Mouse (Mus musculus) heart, adult 8-10 months (tissue): ENCODE measurements at regions not wholly inside any gene's neighbourhood (a gene's known extent, or its start where the extent isn't known, plus 50 kb on each side); places are given as distances from the start of the nearest gene placed in this dataset.

Source experiments
- DNase-seq: peaks from one replicate; pipeline ENCODE4 v3.0.0; 2022; ENCODE audit warnings: low spot score

- DNase-seq = no peak
Observed at GRCm38 (mm10) chr2:57611599-57611998, 374.2 kb downstream of the Gpd2 start.

DNA sequence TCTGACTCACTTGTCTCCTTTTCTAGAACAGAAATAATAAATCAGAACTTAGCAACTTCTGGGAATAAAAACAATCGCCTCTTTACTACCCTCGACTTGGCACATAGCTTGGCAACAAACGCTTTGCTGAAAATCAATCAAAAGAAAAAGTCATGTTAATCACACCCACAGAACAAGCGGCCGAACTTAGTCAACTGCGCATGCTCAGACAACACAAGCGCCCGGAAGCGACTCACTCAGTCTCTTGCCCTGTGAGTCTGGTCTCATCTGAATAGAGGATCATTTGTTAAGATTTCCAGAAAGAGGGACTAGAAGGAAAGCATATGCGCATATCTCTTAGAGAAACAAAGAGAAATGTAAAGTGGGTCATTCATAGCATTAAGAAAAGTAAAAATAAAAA, 375.8 kb downstream of the Gpd2 start:
- no peak for DNase-seq

DNA sequence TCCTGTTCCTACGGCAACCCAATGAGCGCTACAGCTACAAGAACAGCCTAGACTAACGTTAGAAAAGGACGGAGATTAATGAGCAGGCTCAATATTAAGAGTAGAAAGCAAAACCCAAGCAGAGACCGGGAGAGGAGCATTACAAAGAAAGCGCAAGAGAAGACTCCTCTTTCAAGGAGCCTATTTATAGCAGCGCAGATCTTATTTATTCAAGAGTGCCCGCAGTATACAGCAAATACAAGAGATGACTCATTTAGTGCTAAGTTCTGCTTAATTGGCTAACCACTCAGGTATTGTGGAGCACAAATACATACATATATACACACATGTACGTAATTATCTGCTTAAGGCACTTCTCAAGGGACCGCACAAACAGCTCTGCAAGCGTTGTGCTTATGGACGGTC, 377.2 kb downstream of the Gpd2 start:
- no peak for DNase-seq

DNA sequence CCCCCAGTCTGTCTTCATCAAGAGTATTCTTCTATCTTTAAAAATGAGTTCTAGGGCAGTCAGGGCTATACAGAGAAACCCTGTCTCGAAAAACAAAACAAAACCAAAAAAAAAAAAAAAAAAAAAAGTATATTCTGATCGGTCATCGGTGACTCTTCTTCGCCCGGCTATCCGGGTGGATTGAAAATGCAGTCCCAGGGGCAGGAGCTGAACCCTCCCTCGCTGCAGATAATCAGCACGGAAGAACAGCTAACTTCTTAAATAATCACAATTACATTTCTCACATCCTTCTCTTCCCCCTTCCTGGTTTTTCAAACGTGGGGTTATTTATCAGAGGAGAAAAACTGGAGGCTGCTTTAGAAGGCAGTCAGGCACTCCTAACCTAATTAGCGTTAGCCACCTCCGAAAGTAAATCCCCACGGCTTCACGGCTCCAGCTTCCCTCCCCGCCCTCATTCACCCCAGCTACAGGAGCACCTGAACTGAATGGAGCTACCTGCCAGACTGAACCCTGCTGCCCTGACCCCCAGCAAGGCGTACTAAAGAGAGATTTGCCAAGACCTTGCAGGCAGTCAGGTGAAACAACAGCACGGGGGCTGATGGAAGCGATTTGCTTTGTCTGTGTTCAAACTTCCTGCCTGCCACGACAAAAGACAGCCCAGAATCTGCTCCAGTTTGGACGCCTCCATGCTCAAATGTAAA, 379.2 kb downstream of the Gpd2 start:
- no peak for DNase-seq

DNA sequence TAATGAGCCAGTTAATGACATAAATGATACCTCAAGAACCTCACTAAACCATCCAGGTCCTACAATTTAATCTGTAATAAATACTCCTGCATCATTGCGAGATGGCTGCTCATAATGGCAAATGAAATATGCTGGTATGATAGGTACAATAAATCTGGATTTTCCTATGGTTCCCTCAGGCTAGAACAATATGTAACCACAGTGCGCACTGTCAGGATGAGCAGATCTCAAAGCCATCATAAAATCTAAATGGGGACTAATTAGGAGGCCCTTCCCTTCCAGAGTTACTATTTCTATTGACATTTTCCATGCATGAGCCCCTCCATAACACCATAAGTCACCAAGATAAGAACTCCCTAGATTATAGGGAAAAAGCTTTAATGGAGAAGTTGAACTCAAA, 379.8 kb downstream of the Gpd2 start:
- no peak for DNase-seq

DNA sequence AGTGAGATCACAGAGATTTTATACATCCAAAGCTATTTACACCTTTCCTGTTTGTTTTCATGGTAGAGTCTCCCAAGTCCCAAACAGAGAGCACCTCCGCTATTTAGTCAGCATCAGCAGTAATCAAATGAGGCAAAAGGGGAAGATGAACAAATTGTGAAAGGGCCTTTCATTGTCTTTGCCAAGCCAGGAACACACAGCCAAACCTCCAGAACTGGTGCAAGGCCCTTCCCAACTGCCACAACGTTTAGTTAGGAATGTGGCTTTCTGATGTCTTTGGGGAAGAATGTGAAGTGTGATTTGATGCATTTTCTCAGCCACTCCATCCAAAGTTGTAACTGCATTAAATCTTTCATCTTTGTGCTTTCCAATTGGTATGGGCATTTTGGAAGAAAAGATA, 353.6 kb upstream of the Galnt5 start:
- DNase-seq = no peak

DNA sequence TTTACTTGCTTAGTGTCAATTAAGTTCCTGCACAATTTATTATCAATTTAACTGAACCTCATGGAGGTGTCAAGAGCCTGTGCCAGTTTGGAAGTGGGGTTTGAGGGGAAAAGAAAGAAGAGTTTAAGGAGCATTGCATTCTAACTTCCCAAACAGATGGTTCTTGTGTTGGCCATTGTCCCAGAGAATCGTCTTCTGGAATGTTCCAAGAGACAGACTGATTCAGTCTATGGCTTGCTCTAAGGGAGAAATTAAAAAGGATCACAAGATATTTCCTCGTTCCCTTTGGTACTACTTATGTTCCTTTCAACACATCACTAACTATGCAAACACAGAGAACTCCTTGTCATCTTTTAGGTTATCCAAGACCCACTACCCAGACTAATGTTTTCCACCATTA, 353.1 kb upstream of the Galnt5 start:
- DNase-seq = no peak

DNA sequence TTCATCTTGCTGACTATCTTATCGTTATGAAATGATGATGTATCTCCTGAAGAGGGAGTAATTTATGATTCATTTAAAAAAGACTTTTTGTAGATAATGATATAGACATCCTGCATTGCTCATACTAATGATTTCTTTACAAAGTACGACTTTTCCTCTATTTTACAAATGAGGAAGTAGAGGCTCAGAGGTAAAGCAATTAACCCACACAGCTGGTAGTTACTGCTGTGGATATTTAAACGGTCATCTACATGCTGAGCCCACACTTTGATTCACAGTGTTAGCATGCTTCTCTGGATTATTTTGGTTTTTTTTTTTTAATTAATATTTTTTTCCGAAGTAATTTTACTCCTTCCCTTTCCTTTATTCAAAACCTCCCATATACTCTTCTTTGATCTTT, 348.7 kb upstream of the Galnt5 start:
- DNase-seq = no peak

DNA sequence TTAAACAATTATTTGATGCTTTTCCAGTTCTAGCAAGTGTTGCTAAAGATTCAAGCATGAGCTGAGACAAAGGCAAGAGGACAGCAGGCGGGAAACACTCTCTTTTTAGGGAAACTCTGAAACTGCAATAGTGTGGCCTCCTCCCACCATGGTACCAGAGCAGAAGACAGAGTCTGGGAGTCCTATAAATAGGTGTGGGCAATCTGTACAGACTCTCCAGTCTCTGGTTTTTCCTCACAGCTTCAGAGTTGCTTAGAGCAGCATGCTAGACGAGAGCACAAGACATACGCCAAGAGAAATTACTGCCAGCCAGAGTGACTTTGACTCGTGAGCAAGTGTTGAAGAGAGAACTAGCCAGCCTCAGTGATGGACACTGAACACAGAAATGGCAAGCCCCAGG, 340.3 kb upstream of the Galnt5 start:
- no peak for DNase-seq

- no peak for DNase-seq
Observed at GRCm38 (mm10) chr2:57661838-57662237, 335.8 kb upstream of the Galnt5 start.

DNA sequence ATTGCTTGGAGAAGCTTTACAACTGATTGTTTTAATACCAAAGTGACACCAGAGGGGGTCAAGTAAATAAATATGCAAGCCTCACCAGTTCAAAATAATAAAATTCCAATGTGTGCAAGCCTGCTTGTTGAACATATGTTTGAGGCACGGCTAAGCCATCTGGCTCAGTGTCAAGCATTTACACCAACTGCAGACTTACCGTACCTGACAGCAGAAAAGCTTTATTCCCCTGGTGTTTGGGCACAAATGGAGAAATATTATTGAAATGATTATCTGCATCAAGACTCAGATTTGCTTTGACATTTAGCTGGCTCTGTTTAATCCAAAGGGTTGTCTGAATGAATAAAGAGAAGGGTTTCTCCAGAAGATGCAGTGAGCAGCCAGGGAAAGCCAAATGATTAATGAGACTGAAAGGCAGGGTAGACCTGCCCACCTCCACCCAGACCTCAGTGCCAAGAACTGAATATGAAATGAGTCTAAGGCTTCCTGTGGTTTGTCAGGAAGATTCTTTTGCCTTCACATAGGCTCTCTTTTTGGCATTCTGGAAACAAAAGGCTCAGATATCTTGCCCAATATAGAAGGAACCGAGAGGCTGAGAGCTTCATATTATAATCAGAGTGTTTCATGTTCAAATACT, 325.6 kb upstream of the Galnt5 start:
- no peak for DNase-seq

GRCm38 (mm10) chr2:57689877-57690276, 307.8 kb upstream of the Galnt5 start:
- DNase-seq = no peak

DNA sequence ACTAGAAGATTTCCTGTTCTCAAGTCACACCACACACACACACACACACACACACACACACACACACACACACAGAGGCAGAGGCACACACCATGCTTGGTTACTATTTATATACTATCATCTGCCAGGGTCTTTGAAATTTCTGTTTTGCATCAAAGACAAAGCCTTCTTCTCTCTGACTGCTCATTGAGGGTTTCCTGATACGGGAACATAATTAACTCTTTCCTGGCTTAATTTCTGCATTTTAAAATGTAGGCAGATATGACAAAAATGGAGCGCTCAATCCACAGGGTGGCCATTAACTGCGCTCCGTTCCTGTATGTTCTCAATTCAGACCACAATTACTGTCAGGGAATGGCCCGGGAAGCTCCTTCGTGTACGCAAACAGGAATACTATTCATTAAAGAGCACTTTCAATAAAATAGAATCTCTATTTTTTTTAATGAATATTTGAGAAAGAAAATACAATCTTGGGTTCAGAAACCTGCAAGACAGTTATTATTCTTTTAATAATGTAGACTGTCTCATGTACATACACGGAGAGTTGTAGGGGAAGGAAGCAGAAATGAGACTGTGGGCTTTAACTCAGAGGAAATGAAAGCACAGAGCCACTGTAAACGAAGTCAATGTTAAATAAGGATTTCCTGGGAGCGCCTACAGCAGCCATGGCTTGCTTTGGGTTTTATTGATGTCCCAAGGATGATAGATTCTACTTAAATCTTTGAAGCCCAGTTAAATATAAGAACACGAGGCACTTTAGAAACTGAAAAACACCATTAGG, 300.5 kb upstream of the Galnt5 start:
- no peak for DNase-seq

- peak; percentile 0 for DNase-seq
Observed at GRCm38 (mm10) chr2:57698659-57699061, 299.0 kb upstream of the Galnt5 start.

DNA sequence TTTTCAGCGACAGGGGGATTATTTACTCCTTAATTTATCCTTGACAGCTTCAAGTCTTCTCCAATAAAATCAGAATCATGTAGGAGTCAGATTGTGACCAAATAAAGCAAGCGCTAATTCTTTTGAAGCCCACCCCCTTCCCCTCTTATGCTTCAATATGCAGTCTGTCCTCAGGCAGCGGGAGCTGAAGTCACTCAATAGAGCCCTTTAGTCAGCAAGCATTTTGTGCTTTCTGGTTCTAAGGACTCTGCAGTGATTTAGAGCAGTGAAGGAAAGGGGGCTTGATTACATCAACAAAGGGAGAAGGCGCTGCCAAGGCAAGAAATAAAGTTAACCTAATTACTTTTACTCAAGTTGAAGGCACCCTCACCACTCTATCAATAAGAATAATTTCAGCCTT, 298.5 kb upstream of the Galnt5 start:
- no peak for DNase-seq

DNA sequence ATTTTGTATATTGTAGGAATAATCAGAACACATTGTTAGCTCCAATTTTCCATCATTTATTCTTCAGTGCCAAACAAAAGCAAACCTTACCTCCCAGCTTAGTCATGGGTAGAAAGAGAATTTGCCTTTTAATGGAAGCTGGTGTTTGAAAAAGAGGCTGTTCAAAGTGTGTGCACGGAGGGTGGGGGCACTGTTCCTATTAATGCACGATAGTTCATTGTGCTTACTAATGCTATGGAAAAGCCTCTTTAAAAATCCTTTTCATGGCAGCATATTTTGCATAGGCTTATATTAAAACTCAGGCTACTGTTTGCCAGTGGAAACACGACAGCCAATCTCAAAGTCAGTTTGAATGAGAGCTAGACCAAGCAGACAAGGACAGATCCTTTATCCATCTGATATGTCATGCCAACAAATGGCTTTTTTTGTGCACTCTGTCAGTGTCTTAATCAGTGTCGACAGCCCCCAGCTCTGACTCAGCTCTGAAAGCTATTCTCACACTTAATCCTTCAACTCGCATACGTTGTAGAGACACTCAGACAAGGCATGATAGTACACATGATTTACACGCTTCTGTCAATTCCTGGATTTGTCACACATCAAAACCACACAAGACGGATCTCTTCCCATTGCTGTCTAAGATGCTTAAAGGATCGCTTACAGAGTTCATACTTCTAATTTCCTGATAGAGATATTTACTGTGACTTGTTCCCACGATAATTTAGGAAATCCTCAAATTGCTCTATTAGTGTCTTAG, 280.8 kb upstream of the Galnt5 start:
- no peak for DNase-seq
